Mouse (Mus musculus) erythroblast, adult 5-6 weeks (primary cell): Measurements from ENCODE around the gene Ccdc6. TPM values are rescaled to one million over a fixed set of nuclear protein-coding genes. Genes with fewer than 3 reads are reported as not detected.

Source experiments
- ATAC-seq: replicated peaks from 2 replicates; pipeline ENCODE4 v1.8.0; 2016; ENCODE audit warnings: moderate number of reproducible peaks, mild to moderate bottlenecking, moderate TSS enrichment, inconsistent platforms; ENCODE audit not compliant: poor library complexity, low FRiP score, severe bottlenecking
- total RNA-seq, 2 experiments: library from RNA; stranded (forward) in 1 of 2; stranded (reverse) in 1 of 2; fragments of 150-400 nt in 1 of 2; fragments of 200-764, 138-1000 nt in 1 of 2; gene quantifications; 2 replicates each; pipeline versions ENCODE4 v1.2.3 to v1.2.4; 2015 to 2017; ENCODE audit warnings: low replicate concordance in 2 of 2

The Ccdc6 gene
- total RNA-seq, 2 experiments from 2014 or later: 16.5 to 18.6 TPM

DNA sequence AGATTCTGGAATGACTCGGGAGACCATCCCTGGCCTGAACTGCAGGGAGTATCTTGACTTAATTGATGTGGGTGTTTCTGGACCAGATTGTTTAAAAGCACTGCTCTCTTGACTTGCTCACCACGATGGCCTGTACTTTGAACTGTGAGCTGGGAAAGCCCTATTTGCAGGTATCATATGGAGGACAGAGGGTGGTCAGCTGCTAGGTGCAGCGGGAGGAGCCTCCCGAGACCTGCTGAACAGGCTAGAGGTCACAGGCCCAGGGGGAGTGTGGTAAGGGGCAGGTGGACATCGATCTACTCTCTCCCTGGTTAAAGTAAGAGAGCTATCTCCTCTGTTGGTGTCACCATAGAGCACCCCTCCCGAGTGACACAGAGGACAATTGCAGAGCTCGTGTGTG is 28.6 kb downstream of the Ccdc6 start:
- no peak for ATAC-seq

DNA sequence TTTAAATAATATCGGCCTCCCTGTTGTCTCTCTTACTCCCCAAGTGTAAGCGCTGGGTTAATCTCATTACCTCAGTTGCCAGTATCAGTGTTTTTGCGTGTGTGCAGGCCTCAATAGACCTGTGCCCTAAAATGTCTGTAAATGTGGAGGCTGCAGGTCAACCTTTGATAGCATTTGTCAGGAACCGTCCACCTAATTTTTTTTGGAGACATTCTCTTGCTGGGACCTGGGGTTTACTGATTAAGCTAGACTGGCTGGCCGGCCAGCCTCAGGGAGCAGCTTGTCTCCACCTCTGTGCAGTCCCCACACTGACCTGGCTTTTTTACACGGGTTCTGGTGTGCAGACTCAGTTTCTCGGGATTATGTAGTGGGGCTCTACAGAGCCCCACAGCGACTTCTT is 30.4 kb downstream of the Ccdc6 start:
- ATAC-seq: peak; percentile 88

DNA sequence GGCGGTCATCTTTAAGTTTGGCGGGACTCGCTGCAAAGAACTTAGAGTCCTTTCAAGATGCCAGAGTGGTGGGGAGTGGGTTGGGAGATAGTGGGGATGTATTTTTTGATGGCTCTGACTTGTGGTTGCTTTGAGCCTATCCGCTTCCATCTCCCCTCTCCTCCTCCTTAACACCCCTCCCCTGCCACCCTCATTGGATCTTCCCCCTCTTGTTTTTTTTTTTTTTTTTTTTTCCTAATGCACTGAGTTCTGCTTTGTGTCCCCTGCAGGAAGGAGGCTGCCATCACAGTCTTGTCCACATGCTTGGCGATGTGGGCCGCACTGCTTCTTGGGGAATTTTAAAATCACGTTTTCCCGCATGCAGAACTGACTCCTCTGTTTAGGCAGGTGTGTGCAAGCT is 31.5 kb downstream of the Ccdc6 start:
- ATAC-seq: no peak

DNA sequence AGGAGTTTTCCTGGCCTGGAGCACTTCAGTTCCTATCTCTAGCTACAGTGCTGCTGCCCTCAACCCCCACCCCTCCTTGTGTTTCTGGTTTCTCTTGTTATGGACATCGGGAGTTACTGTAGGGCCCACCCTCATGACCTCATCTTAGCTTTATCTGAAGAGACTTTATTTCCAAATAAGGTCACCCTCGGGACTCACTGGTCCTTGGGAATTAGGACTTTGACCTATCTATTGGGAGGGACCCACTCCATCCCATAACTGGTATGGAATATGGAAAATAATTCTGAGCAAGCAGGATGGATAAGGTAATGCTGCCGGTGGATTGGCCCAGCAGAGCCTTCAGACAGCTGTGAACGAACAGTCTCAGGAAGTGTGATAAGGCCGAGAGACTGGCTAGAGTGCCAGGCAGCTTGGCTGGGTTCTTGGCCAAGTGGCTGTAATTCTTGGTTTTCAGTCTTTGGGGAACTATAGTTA is 35.2 kb downstream of the Ccdc6 start:
- ATAC-seq: peak; percentile 50; the same call in 1 of the 2 replicates

DNA sequence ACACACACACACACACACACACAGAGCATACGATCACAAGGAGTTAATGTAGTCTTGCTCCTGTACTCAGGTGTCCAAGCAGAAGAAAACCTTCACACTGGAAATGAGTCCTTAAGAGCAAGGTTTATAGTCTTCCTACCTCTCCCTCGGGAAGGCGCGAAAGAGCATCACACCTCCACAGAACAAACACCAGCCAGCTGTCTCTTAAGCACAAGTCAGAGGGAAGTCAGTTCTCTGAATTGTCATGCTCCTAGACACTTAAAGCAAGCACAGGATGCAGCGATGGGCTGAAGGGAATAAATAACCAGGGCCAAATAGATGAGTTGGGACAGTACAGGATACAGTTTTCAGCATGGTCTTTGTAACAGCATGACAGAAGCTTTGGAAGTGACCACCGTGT is 35.8 kb downstream of the Ccdc6 start:
- peak; percentile 21 for ATAC-seq

DNA sequence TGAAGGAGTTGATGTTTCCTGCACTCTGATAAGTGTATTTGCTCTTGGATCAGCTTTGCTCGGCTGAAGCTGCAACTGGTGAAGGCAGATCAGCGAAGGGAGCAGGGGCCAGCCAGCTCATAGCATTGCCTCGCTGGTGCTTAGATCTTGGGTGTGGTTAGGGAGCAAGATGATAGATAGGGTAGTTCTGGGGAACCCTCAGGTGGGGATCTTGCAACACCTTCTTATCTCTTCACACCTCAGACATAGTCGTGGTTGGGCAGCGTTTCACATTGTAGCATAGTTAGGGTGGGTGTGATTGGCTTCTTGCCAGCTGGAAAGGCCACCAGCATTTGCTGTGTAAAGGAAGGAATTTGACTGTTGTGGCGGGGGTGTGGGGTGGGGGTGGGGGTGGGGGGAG is 36.3 kb downstream of the Ccdc6 start:
- ATAC-seq: peak; percentile 57

DNA sequence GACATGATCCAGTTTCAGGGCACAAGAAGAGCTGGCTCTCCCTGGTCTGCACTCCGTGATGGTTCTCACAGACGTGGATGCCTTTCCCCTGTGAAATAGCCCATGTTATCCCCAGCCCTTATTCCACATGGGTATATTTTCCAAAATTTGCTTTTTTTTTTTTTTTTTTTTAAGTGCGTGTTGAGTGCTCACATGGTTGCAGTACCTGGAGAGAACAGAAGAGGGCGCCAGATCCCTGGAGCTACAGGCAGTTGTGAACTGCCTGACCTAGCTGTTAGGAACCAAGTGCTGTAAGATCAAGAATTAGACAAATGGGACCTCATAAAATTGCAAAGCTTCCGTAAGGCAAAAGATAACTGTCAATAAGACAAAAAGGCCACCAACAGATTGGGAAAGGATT is 38.8 kb downstream of the Ccdc6 start:
- ATAC-seq: no peak

DNA sequence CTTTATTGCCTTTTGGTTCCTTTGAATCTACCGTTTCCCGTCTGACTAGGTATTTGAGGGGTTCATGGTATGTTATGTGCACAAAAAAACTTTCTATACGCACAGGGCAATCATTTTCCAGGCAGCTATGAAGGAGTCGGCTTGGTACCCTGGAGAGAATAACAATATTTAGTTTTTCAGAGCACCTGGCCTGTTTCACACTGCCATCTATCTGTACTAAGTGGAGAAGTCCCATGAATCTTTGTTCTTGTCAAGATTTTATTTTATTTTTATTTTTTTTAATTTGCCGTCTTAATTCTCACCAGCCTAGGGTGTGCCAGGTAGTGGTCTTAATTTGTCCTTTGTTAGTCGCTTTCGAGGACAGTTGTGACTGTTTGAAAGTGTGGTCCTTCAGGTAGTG is 40.7 kb downstream of the Ccdc6 start:
- no peak for ATAC-seq

DNA sequence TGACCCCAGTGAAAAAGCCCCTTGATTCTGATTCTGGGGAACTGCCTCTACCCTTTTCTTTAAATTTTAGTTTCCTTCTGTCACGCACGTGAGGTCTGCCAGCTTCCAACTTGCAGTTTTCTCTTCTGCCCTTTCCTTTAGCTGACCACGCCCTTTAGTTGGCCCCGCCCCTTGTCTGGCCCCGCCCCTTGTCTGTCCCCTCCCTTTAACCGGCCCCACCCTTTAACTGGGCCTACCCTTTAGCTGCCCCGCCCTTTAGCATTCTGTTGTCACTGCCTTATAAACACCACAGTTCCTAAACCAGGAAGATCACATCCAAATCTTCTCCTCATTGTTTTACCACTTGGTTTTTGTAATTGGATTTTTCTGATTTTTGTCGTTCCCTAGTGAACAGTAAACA is 41.2 kb downstream of the Ccdc6 start:
- ATAC-seq: peak; percentile 73

DNA sequence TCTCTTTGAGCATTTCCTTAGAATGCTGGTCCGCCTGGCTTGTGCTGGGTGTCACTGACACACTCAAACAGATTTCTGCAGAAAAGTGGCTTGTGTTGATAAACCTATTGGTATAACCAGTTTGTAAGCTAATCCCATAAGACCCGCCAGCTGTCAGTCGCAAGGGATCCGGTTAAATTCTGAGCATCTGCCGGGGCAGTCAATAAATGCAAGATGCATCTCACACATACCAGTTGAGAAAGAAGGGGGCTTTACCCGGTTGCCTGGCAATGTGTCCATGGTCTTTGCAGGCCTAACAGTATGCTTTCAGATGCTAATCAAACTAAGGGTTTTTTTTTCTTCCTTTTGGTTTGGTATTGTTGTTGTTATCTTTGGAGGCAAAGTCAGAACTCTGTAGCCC is 42.4 kb downstream of the Ccdc6 start:
- ATAC-seq: no peak

DNA sequence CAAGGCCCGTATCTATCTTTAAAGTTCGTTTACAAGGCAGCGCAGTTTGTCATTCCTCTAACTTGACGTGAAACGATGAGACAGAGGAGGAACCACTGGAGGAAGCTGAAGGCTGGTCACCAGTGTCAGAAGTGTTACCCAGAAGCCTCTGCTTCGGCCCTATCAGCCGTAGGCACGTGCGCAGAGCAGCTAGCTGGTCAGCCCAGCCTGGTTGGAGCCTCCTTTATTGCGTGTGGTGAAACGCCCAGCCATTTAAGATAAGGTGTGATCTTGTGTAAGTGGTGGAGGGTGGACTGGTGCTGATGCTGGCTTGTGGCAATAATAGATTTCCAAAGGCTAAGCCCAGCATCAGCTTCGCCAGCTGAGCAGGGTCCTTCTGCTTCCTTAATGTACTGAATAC is 43.5 kb downstream of the Ccdc6 start:
- ATAC-seq: peak; percentile 80

DNA sequence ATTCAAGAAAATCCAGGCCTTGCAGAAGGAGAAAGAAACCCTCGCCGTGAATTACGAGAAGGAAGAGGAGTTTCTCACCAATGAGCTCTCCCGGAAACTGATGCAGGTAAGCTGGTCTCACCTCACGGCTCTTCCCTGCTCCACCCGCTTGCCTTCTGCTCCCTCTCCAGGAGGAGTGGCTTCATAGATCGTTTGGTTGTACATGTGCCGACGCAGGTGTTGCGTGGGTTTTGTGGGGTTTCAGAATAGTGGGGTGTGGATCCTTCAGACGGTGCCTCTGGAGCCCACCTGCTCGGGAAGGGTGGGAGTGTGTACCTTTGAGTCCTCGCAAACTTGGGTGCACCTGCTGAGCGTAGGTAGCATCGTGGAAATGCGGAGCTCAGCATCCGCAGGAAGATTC is 45.7 kb downstream of the Ccdc6 start:
- ATAC-seq: no peak

DNA sequence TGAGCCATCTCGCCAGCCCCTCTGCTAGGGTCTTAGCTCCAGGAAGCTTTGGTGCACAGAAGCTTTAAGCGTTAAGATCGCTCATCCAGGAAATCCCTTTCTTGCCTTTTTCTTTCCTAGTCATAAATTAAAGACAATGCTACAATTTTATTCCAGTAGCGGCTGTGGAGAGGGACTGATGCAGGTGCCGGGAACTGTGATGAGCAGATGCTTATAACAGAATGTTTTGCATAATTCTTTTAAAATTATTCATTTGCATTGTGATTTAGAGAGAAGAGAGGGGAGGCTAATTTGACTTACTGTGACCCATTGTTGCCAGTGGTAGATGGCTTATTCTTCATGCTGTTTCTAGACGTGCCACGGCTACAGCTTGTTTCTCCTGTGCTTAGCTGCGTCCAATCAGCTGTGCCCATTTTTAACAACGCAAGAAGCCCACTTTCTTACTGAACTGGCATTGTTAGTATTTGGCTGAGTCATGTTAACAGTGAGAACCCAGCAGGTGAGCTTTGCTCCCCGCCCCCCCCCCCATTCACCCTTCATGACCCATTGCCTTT is 47.2 kb downstream of the Ccdc6 start:
- no peak for ATAC-seq

DNA sequence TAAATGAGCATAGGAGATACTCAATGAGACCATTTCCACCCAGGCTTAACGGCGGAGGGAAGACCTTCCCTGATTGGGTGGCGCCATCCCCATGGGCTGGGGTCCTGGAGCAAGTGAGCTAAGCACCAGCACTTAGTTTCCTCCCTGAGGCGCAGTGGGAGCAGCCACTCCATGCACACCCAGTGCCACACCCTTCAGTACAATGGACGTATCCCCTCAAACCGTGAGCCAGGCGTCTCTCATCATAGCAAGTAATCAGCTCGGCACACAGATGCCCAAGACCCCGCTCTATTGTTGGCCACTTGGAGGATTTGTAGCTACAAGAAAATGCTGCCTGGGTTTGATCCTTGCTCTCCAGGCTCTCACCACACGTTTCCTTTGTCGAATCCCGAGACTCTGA is 49.0 kb downstream of the Ccdc6 start:
- ATAC-seq: no peak

DNA sequence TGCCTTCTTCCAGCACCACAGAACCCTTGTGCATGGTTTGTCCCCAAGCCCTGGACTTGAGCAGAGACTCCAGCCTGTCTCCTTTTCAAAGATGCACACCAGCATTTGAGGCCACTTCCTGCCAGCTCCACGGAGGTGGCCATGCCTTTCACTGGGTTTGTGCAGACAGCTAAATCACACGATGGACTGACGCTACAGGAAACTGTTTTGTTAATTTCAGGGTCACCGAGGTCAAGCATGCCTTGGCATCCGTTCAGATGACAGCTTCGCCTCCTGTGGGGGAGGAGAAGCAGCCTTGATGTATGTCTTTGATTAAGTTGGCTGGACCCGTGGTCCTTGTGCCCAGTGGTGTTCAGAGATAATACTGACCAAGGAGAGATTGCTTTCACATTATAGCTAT is 52.2 kb downstream of the Ccdc6 start:
- ATAC-seq: no peak

DNA sequence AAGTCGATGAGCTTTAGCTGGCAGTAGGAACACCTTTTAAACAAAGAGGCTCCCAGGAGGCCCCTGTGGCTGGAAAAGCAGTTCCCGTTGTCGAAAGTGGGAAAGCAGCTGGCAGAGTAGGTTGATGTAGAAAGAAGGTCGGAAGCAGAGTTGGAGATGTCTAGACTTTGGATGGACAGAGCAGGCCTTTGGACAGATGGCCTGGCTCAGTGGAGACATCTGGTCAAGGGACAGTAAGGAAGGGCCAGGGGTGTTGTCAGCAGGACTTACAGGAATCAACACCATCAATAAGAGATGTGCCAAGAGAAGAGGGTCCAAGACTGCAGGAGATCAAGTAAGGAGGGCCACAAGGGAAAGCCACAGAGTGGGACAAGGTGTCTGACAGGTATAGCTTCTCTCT is 53.4 kb downstream of the Ccdc6 start:
- no peak for ATAC-seq

DNA sequence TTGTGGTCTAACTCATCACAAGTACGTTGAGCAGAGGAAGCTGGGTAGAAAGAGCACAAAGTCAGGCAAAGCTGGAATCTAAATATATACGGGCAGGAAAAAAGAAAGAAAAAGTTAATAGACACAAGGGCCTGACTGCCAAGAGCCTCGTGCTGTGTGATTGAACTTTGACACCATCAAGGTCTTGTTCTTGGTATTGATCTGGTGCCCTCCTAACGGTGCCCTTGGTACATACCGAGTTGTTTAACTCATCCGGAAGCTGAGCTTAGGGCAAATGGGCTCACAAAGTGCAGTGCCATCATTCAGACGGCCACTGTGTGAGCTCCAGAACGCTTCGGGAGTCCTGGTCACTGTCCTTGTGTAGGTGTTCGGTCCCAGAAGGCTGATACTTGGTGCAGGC is 54.2 kb downstream of the Ccdc6 start:
- no peak for ATAC-seq

DNA sequence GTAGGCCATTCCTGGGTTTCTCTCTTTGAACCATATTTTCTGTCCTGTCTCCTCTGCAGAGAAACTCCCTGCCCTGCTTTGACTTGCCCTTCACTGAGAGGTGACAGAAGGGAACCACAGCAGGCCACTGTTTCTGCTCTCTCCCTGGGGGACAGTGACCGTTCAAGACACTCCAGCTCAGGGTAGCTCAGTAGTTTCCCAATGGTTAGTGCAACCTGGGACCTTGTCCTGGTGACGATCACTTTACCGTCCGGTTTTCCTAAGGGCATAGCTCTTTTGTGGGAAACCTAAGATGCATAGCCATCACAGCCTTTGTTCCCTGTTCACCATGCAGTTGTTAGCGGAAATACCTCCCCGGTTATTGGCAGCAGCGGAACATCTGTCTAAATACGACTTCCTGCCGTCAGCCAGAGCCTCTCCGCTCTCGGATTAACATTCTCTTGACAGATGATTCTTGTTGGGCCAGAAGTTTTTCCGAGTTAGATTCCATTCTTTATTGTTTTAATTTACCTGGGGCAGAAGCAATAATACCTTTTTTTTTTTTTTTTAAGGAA is 55.3 kb downstream of the Ccdc6 start:
- no peak for ATAC-seq

DNA sequence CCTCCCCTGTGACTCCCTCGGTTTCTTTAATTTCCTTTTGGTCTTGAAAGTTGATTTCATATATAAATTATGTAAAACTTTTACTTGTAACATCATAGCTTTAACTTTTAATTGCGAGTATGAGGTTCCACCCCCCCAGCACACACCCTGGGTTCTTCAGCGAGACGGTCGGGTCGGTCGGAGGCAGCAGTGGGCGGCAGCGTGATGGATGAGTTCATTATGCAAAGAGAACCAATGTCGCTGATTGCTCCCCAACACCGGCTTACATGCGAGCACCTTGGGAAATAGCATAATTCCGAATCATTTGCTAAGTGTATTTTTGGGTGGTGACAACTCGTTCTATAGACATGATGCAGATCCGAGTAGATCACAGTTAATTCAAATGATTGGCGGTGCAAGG is 56.9 kb downstream of the Ccdc6 start:
- no peak for ATAC-seq

DNA sequence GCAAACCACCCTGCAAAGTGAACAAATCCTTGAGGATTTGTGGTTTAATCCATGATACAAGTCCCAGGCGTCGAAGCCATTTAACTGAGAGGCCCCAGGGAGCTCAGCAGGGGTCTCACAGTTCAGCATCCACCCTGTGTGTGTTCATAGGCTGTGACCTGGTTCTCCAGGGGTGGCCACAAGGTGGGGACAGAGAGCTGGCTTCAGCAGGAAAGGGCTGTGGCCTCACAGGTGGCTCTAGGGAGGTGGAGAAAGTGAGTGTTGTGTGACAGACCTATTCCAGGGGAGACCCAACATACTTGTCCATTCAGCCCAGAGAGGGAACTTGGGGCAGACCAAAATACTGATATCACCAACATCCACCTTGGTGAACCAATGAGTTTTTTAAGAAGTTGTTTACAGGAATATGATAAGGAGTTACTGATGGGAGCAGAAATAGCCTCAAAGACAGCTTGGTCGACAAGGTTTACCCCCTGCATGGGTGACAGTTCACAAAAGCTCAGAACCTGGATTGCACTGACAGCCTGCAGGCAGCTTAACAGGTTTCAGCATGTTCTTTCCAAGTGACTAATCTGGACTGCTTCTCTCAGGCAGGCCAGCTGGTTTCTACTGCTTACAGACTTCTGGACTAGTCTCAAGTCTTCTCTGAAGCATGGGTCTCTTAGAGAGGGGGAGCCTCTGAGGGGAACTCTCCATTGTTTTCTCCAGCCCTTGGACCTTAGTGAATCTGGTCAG is 59.7 kb downstream of the Ccdc6 start:
- ATAC-seq: peak; percentile 85

DNA sequence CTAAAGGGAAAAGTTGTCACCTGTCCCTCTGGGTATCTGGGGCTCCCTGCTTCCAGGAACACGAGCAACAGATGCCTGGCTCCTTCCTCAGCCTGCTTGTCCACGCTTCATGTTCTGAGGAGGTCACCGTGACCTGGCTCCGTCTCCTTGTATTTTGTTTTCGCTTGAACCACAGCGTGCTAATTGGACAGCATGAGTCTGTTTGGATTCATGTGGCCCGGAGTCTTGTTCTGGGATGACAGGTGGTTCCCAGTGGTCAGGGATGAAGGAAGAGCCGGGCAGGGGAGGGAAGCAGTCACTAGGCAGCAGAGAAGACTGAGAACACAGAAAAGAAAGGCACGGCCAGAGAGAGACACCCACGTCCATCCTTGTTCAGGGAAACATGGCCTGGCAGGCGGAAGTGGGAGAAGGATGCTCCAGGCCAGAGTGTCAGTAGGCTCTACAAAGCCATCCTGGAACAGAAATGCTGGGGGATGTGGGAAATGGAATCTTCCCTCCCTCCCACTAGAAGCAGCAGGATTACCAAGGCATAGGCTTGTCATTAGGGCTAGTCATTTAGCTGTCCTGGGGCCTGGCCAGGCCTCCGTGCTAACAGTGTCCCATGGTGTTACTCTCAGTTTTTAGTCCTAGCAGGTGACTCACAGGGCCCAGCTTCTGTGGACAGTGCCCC is 62.9 kb downstream of the Ccdc6 start:
- no peak for ATAC-seq
